Mouse (Mus musculus) heart, embryonic 13.5 days (tissue): ENCODE measurements at regions not wholly inside any gene's neighbourhood (a gene's known extent, or its start where the extent isn't known, plus 50 kb on each side); places are given as distances from the start of the nearest gene placed in this dataset.

ENCODE experiments used
- ATAC-seq: fragments of 200-750 bp; cut with Nextera tagmentation; 2 replicates; pipeline ENCODE4 v1.8.0; 2017; ENCODE audit warnings: moderate TSS enrichment; ENCODE audit not compliant: insufficient number of reproducible peaks, low FRiP score, low TSS enrichment; ENCODE audit errors: extremely low read depth
- H3K27ac ChIP-seq: fragments of 300-500 bp; sonication (generic); replicated peaks from 2 replicates; pipeline ENCODE4 v1.5.1; 2015; ENCODE audit warnings: moderate library complexity, mild to moderate bottlenecking, inconsistent platforms
- H3K27me3 ChIP-seq: fragments of 300-500 bp; sonication (generic); replicated peaks from 2 replicates; pipeline ENCODE4 v1.6.1; 2015; ENCODE audit warnings: mild to moderate bottlenecking, inconsistent platforms
- H3K36me3 ChIP-seq: fragments of 300-500 bp; sonication (generic); 2 replicates; pipeline ENCODE4 v1.6.1; 2015; ENCODE audit warnings: mild to moderate bottlenecking, inconsistent platforms
- H3K4me1 ChIP-seq: fragments of 300-500 bp; sonication (generic); 2 replicates; pipeline ENCODE4 v1.6.1; 2015; ENCODE audit warnings: inconsistent platforms
- H3K4me2 ChIP-seq: fragments of 300-500 bp; sonication (generic); 2 replicates; pipeline ENCODE4 v1.6.1; 2015; ENCODE audit warnings: inconsistent platforms, mild to moderate bottlenecking, moderate library complexity
- H3K4me3 ChIP-seq: fragments of 300-500 bp; sonication (generic); 2 replicates; pipeline ENCODE4 v1.5.1; 2015; ENCODE audit warnings: moderate library complexity, mild to moderate bottlenecking, inconsistent platforms
- H3K9ac ChIP-seq: fragments of 300-500 bp; sonication (generic); 2 replicates; pipeline ENCODE4 v1.6.1; 2015; ENCODE audit warnings: inconsistent platforms, mild to moderate bottlenecking, moderate library complexity
- H3K9me3 ChIP-seq: fragments of 300-500 bp; sonication (generic); 2 replicates; pipeline ENCODE4 v1.6.1; 2016; ENCODE audit warnings: inconsistent platforms
- whole genome bisulfite sequencing: fragments of 180-500 bp; shearing (Covaris S2); methylation state at CpG from one replicate; pipeline ENCODE4 v1.1.7; 2015; ENCODE audit warnings: mixed read lengths; 5-methylcytosine and 5-hydroxymethylcytosine counted together

GRCm38 (mm10) chr6:147972552-147972951 is 74.5 kb upstream of the Far2 start:
- Histone ChIP-seq H3K4me1 (no peaks in the 10 kb centered on the region), H3K4me2 (no peak overlapping the region), H3K27me3 (no peaks in the 10 kb centered on the region), H3K36me3 (no peaks in the 10 kb centered on the region), H3K9ac (no peak overlapping the region), H3K27ac (no peak overlapping the region), H3K9me3 (no peaks in the 10 kb centered on the region), H3K4me3 (no peak overlapping the region)
- ATAC-seq, result no peak
- 30% methylated on average over 1 of the region's 1 CpGs for WGBS

DNA sequence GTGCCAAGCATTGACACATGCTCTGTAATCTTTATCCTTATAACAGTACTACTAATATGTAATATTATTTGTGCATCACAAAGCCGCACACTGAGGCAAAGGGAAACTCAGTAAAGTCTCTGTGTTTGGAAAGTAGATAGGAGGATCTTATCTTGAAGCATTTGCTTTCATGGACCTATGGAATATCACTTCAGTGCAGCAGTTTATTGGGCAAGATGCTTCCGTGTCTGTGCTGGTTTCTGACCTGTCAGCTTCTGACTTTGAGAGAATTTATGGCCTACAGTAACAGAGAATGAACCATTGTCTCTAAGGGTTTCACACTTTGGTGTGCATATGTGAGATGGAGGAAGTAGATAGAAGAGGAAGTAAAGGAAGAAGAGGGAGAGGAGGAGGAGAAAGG is 74.0 kb upstream of the Far2 start:
- no peaks in the 10 kb centered on the region for H3K36me3 ChIP-seq
- ATAC-seq, result no peak
- no peak overlapping the region for H3K27ac ChIP-seq
- no peaks in the 10 kb centered on the region for H3K27me3 ChIP-seq
- no peaks in the 10 kb centered on the region for H3K4me1 ChIP-seq
- WGBS, result 70% methylated on average over 2 of the region's 2 CpGs
- no peaks in the 10 kb centered on the region for H3K9me3 ChIP-seq
- H3K9ac ChIP-seq, result no peak overlapping the region
- H3K4me3 ChIP-seq, result no peak overlapping the region
- H3K4me2 ChIP-seq, result no peak overlapping the region

GRCm38 (mm10) chr6:147975917-147976316 is 71.1 kb upstream of the Far2 start:
- Histone ChIP-seq H3K4me2 (no peak overlapping the region), H3K27ac (no peak overlapping the region), H3K9me3 (no peaks in the 10 kb centered on the region), H3K4me3 (no peak overlapping the region), H3K9ac (no peak overlapping the region), H3K4me1 (no peaks in the 10 kb centered on the region), H3K36me3 (no peaks in the 10 kb centered on the region), H3K27me3 (no peaks in the 10 kb centered on the region)
- no peak for ATAC-seq
- WGBS, result 73% methylated on average over 1 of the region's 1 CpGs

DNA sequence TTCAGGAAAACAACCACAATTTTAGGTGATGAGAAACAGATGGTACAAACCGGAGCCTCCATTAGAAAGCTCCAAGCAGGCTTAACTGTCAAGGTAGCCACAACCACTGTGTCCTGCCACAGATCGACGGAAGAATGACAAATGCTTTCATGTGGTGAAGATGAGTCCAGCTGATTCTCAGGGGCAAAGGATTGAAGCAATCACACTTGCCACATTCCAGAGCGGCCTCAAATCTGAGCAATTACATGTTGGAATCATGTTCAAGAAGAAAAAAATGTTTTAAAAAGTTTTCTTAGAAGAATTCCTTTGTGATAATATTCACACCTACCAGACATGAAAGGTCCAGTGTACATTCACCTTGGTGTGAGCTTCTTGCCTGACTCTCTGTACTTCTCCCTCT is 57.7 kb upstream of the Far2 start:
- H3K4me3 ChIP-seq, result no peak overlapping the region
- H3K27me3 ChIP-seq, result no peaks in the 10 kb centered on the region
- H3K36me3 ChIP-seq, result no peaks in the 10 kb centered on the region
- H3K4me2 ChIP-seq, result no peak overlapping the region
- ATAC-seq, result no peak
- no peaks in the 10 kb centered on the region for H3K4me1 ChIP-seq
- H3K9me3 ChIP-seq, result no peaks in the 10 kb centered on the region
- 72% methylated on average over 4 of the region's 4 CpGs for WGBS
- no peak overlapping the region for H3K9ac ChIP-seq
- H3K27ac ChIP-seq, result no peak overlapping the region
